Mouse (Mus musculus): ENCODE data around the gene Apoh.

Apoh gene

DNA sequence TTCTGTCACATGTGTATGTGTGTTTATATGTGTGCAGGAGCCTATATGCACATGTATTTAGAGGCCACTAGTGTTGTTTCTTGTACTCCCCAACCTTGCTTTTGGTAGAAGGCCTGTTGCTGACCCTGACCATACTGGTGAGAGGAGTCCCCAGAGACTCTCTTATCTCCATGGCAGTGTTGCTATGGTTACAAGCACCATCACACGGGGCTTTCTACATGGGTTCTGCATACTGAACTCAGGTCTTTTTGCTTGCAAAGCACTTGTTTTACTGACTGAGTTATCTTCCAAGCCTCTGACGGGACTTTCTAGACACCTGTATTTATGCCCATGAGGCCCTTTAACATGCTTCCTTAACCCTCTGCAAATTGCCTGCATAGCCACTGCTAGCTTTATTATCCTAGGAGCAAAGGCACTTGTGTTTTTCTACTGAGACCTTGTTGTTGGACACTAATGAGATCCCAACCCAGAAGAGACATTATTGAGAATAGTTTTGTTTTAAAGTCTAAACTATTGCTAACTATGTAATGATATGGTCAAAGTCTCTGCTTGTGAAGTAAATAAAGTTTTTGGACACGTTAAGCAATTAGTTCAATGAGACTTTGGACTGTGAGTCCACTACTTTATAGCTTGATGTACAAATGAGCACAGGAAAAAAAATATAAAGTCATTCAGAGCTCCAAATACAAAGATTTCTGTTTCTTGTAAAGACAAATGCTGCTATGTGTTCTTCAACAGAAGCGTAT is 41.9 kb downstream of the Apoh start:
- DNase-seq (ENCODE audit: low spot score), result peak; percentile 14

DNA sequence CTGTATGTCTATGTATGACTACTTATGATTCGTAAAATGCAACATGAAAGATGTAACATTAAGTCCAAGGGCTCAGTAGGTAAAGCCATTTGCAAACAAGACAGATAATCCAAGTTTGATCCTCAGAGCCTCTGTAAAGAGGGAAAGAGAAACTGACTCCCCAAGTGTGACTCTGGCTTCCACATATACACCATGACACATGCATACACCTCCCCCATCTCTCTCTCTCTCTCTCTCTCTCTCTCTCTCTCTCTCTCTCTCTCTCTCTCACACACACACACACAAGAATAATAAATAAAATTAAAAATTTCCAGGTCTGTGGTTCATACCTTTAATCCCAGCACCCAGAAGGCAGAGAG is 42.5 kb downstream of the Apoh start:
- no peak for DNase-seq (ENCODE audit: low spot score)

DNA sequence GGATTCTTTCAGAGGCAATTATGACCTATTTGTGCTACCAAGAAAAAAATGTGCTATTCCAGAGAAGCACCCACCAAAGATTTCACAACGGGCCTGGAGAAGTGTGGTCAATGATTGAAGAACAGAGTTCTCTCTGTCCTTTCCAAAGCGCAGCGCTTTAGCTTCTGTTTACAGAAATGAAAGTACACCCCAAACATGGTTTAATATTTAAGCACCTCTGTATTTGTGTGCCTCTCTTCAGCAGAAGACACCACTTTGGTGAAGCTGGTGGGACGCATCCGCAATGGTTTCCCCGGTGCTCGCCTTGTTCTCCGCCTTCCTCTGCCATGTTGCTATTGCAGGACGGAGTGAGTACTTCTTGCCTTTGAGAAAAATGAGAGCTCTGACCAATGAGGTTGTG is 51.9 kb downstream of the Apoh start:
- DNase-seq (ENCODE audit: low spot score), result no peak

DNA sequence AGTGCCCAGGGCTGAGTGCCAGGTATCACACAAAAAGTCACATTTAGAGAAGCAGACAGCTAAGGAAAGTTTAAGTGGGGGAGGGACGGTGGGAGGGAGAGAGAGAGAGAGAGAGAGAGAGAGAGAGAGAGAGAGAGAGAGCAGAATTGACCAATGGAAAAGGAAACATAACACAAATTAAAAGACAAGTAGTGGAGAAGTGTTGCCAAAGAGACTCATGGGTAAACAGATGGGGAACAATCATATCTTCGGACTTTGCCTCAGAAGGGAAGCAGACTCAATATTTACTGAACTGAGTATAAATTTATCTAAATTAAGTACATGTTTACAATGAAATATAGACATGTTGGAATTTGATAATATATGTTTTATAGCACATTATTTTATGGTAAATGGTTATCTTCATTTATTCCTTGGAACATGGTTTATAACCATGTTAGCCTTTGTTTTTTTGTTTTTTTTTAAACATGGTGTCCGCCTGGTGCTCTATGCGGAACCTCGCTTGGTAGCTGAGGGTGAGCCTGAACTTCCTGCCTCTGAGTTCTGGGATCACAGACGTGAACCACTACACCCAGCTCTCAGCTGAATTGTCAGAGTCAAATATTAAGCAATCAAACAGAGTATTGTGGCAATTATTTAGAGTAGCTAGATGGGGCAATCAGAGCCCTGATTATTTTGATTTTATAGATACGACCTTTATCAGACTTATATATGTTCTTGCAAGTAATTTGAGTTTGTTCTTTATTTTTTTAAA is 53.1 kb downstream of the Apoh start:
- DNase-seq (ENCODE audit: low spot score), result no peak

DNA sequence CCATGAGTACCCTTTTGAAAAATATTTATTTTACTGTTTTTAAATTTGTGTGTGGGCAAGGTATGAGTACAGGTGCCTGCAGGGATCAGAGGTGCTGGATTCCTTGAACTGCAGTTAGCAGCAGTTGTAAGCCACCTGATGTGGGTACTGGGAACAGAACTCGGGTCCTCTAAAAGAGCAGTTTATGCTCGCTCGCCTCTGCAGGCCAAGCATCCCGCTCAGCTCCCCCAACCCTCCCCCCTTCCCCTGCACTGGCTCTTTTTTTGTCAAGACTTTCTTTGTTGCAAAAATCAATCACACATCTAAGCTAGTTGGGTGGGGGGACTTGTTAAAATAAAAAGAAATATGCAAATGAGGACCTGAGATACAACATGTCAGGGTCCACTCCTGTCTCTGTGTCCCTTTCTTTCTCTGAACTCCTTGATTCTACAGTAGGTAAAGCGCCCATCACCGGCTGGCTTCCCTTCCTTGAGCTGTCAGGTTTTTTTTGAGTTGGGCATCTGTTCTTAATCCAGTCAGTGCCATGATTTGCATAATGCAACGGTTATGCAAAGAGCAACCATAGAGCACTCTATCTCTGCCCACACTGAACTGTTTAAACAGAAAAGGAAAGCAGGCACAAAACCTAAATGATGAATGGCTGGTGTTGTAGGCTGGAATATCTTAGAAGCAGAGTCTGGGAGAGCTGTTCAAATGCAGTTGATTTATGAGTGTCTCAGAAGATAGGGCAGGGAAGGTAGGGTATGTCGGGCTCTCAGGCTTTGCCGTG is 66.9 kb downstream of the Apoh start:
- no peak for DNase-seq (ENCODE audit: low spot score)

DNA sequence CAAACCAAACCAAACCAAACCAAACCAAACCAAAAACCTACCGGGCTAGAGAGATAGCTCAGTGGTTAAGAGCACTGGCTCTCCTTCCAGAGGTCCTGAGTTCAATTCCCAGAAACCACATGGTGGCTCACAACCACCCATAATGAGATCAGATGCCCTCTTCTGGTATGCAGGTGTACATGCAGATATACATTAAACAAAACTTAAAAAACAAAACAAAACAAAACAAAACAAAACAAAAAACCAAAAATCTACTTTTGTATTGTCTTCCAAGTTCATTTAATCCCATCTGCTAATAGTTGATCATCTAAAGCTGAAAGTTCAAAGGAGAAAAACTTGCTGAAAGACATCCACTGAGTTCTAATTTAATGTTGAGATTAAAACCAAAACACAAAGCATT is 73.2 kb downstream of the Apoh start:
- no peak for DNase-seq (ENCODE audit: low spot score)

DNA sequence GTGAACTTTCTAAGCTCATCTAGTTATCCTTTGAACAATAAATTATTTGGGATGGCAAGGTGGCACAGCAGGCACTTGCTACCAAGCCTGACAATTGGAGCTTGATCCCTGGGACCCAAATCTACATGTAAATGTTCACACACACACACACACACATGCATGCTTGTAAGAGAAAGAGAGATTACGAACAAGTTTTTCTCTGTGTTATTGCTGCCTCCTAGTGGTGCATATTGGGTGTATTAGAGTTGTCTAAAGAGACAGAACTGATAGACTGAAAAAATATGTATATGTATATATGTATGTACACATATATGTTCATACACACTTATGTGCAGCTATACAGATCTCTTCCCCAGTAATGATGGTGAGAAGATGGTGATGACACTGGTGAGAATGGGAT is 75.4 kb downstream of the Apoh start:
- peak; percentile 40 for DNase-seq (ENCODE audit: low spot score)

DNA sequence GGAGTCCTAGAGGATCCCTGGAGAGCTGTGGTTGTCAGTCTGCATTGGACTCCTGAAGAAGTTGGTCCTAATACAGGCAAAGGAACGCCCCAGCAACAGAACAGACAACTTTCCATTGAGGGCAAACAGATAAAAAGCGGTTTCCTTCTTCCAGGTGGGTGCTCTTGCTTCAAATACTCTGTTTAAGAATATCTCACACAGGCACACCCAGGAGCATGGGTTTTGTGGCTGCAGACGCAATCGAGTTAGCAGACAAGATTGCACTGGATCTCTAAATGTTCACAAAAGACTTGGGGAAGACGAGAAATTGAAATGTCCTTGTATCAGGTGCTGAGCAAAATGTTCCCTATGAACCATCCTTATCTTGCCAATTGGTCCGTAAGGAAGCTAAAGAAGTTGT is 76.1 kb downstream of the Apoh start:
- DNase-seq (ENCODE audit: low spot score), result no peak

DNA sequence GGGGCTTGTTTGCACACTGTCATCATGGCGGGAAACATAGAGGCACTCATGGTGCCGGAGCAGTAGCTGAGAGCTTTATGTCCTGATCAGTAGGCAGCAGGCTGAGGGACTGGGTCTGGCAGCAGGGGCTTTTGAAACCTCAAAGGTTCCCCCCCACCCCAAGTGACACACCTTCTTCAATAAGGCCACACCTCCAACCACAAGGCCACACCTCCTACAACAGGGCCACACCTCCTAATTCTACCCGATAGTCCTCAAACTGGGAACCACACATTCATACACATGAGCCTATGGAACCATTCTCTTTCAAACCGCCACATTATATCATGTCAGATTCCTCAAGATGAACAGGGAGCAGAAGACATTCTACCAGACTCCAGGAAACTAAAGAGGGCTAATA is 77.6 kb downstream of the Apoh start:
- DNase-seq (ENCODE audit: low spot score), result no peak

DNA sequence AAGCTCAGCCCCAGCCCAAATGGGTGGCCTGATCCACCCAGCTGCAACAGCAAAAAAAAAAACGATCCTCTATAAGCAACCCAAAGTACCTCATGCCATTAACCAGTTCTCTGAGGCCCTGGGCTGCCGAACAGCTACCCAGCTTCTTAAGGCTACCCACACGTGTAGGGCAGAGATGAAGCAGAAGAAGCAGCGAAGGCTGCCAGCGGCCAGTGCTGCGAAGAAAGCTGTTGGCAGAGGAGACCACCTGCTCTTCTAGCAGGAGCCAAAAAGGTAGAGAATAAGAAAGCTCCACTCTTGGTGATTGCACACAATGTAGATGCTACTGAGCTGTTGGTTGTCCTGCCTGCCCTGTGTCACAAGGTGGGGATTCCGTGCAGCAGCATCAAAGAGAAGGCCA is 80.1 kb downstream of the Apoh start:
- DNase-seq (ENCODE audit: low spot score), result no peak

DNA sequence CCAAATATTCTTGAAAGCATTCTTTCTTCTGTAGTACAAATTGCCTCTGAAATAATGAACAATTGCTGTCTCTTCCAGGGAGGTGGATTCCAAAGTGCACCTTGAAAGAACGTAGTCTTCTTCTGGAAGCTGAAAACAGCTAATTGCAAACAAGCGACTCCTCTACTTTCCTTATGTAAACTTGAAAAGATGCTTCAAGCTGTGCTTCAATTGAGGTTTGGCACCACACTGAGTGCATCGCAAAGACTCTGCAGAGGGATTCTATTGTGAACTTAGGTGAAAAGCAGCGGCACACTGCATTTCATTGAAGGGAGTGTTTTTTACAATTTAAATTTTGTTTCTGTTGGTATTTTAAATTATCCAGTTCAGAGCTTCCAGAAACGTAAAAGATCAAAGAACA is 81.0 kb downstream of the Apoh start:
- no peak for DNase-seq (ENCODE audit: low spot score)

DNA sequence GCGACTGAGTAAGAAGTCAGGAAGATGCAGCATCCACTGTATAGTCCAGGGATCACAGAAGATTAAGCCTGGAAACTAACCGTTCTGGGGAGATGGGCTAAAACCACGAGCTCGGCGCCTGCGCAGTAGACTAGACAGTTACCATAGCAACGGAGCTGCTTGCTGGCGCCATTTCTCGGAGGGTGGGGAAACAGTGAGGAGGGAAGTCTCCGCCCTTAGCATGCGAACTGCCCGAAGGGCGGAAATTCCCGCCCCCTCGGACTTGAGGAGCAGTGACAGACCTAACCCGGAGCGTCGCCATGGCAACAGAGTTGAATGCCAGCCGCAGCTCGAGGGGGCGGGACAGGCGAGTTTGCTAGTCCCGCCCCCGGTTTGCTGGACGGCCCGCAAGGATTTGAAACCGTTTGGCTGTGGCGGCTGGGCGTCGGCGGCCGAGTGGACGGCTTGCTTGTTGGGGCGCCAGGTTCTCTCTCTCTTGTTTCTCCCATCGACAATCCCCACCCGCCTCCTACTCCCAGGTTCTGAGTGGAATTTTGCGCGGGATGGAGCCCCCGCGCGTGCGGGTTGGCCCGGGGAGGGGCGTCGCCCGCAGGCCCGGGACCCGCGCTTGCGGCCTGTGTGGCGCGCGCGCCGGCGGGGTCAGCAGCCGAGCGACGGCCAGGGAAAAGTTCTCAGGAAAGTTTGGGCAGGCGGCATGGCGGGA is 81.9 kb downstream of the Apoh start, which contains the start of gene Cep112:
TSS of gene Cep112 (plus strand) at position 304 of the 703 bp plus-strand sequence.
- peak; percentile 95 for DNase-seq (ENCODE audit: low spot score)

DNA sequence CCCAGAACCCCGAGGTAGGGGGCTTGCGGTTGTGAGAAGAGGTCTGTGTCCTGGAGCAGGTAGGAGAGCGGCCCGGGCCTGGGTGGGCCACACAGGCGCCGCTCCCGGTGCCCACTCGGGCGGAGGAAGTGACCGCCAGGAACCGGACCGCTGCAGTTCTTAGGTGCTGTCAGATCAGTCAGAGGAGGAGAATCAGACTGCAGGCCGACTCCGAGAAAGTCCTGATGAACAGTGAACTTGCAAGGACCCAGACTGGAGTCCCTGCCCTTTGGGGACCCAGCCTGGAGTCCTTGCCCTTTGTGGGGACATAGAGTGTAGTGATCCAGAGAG is 82.4 kb downstream of the Apoh start:
- DNase-seq (ENCODE audit: low spot score), result no peak

DNA sequence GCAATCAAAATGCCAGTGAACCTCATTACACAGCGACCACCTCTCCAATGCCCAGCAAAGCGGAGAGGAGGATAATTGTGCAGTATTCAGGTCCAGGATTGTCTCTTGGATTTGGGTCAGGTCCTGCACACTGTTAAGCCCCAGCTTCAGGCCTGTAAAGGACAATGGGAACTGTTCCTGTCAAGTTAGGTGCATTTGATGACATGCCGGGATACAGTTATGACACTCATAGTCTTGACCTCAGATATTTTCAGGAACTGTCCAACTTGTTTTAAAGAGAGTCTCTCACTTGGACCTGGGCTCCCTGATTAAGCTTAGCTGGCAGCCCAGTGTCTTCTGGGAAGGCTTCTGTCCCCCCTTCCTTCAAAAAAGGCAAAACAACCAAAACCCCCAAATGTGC is 82.9 kb downstream of the Apoh start:
- DNase-seq (ENCODE audit: low spot score), result no peak

DNA sequence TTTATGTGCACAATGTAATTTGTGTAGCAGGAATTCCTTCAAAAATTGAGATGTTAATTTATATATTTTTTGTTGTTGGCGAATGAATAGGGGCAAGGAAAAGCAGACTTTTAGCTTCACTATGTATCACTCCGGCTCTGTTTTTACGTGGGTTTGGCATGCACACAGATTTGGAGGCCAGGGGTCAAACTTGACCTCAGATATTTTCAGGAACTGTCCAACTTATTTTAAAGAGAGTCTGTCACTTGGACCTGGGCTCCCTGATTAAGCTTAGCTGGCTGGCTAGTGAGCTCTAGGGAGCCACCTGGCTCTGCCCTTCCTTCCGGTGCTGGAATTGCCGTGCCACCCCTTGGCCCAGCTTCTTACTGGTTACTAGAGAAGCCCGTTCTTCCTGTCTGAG is 84.0 kb downstream of the Apoh start:
- DNase-seq (ENCODE audit: low spot score), result no peak

DNA sequence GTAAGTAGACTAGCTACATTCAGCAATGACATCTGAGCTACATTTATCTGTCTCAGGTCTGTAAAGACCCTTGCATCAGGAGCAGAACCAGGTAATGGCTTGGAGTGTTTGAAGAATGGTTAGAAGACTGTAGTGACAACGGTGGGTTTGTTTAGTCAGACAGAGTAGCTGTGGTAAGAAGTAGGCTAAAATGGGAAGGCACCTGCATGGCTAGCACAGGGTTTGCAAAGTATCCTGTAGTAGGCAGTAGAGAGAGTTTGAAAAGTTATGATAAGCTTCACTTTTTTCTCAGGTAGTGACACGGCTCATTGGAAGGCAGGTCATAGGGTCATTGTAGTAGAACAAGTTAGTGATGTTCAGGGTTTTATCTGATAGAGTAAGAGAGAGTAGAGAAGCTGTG is 85.9 kb downstream of the Apoh start:
- DNase-seq (ENCODE audit: low spot score), result no peak

DNA sequence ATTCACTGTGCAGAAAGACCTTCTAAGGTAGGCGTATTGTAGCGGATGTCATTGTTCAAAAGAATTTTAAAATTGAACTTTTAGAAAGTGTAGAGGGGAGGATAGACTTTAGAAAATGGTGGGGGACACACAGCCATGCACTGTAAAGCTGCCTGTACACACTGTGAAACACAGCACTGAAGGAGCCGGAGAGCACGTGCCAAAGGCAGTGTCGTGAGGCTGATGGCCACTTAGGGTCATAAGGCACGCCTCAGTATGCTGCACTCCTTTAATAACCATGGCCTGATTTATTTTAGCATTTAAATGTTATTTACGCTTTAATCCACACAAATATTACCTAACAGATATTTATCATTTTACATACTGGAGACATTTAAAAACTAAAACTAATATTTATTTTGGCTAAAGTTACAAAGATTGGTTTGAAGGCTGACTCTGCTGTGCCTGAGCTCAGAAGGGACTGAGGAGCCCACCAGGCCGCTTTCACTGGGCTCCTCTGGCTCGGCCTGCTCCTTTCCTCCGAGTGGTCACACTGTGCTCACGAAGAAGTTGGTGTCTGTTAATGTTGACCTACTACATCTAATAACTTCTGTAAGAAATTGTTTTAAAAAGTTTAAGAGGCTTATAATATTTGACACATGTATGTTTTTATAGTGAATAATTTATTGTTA is 100.9 kb downstream of the Apoh start:
- no peak for DNase-seq (ENCODE audit: low spot score)

DNA sequence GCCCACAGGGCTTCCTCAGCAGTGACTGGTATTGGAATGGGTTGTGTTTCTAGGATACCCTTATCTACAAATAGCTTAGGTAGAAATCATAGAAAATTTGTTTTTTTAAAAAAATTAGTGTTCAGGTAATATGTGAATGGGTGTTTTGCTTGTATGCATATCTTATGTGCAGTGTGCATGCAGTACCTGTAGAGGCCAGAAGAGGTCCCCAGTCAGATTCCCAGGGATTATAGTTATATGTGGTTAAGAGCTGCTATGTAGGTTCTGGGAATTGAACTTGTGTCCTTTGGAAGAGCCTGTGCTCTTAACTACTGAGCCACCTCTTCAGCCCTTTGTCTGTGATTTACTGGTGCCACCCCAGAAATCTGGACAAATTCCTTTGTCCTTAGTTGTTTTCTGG is 104.0 kb downstream of the Apoh start:
- DNase-seq (ENCODE audit: low spot score), result no peak

DNA sequence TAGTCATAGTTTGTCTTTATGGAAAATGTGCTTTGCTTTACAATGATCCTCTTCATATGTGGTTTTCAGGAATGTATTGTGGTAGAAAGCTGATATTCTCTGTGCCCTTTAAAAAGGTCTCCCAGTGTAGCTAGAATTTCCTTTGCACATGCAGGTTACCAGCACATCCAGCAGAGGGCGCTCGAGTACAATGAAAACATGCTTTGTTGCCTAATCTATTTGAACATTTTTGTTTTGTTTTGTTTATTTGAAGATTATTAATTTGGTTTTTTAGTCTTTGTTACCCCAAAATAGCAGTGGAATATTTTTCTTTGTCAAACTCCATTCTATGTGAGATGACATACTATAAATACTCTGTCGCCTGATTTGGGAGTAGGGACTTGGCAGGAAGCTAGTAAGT is 106.7 kb downstream of the Apoh start:
- peak; percentile 57 for DNase-seq (ENCODE audit: low spot score)

DNA sequence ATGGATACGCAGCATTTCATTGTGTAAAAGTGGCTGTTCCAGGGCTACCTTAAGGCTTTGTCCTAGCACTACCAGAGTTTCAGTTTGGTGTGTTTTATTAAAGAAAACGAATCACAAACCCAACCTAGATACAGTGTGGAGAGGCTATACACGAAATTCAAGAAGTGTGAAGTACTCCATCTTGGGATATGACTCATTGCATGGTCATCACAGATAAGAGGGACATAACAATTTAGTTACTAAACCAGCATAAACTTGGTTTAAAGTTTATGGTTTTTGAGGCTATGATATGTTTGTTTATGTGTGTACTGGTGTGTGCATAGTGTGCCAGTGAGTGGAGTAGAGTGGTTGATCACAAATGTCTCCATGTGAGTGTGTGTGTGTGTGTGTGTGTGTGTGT is 116.4 kb downstream of the Apoh start:
- DNase-seq (ENCODE audit: low spot score), result no peak

Data from MN1 (cell line).